Mouse (Mus musculus): ENCODE data around the gene Arhgap15. TPM values are rescaled to one million over a fixed set of nuclear protein-coding genes. Genes with fewer than 3 reads are reported as not detected.
A peak's percentile ranks its signal among the peaks of the same experiment; 100 is the strongest.

Arhgap15 gene
- polyA plus RNA-seq, 1 experiment from 2014 or later: 0.38 TPM

DNA sequence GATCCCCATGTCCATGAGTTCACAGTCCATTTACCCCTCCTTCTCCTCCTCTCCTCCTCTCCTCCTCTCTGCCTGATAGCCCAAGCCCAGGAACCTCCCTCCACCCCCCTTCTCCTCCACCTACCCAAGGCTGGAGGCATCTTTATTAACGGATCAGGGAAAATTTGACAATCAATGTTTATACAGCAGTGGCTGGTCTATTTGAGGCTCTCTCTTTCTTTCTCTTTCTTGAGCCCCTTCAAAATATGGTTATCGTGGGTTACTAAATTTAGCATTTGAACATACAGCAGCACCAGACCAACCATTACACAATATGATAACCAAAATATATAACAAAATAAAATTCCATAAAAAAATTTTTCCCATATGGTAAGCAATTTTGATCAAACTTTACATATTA is 335.8 kb downstream of the Arhgap15 start:
- DNase-seq (ENCODE audit: low spot score): no peak
- Histone ChIP-seq H3K27me3 (ENCODE audit: insufficient read depth, poor library complexity, severe bottlenecking) (no peaks in the 10 kb centered on the region), H3K4me1 (no peaks in the 10 kb centered on the region), H3K4me3 (no peak overlapping the region), H3K9me3 (no peaks in the 10 kb centered on the region), H3K27ac (no peak overlapping the region), H3K36me3 (no peaks in the 10 kb centered on the region)
- WGBS: 59% methylated on average over 2 of the region's 2 CpGs

DNA sequence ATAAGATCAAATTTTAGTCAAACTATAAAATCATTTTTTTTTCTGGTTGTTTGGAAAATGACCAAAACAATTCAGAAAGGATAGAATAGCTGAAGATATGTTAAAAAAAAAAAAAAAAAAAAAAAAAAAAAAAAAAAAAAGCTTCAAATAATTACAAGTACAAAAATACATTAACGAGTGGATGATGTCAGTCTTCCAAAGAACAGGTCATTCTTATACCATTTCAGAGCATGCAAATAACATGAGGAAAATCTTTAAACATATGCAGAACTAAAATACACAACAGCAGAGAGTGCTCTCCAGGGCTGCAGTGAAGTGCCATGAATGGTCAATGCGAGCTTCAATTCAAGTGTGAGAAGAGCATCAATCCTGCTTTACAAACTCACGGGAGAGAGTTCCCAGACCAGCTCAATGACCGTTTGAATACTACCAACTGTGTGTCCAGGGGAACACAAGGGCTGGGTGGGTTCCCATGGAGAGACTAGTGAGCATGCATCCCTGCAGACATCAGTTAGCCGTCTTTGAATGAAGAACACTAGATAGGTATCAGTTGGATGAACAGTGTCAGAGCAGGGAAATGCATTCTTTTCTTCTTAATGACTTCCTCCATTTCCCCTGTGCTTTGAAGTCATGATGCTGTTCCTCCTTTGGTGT is 337.9 kb downstream of the Arhgap15 start:
- Histone ChIP-seq H3K4me1 (no peaks in the 10 kb centered on the region), H3K4me3 (no peak overlapping the region), H3K9me3 (no peaks in the 10 kb centered on the region), H3K36me3 (no peaks in the 10 kb centered on the region), H3K27ac (no peak overlapping the region), H3K27me3 (ENCODE audit: insufficient read depth, poor library complexity, severe bottlenecking) (no peaks in the 10 kb centered on the region)
- DNase-seq (ENCODE audit: low spot score): no peak
- WGBS: 61% methylated on average over 5 of the region's 5 CpGs

DNA sequence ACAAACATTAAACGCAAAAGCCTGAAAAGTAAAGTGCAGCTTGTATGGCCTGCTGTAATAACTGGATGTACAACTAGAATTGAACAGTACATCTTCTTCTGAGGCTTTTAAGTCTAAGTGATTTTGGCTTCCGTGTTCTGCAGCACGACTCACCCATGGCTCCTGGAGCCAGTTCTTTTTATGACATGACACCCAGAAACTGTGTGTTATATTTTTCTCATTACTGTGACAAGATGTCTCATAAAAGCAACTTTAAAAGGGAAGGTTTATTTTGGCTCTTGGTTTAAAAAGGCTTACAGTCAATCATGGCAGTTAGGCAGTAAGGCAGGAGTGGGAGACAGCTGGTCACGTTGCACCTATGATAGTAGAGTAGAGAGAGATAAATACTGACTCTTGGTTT is 349.9 kb downstream of the Arhgap15 start:
- Histone ChIP-seq H3K9me3 (no peaks in the 10 kb centered on the region), H3K36me3 (no peaks in the 10 kb centered on the region), H3K27me3 (ENCODE audit: insufficient read depth, poor library complexity, severe bottlenecking) (no peaks in the 10 kb centered on the region), H3K27ac (no peak overlapping the region), H3K4me1 (no peaks in the 10 kb centered on the region), H3K4me3 (no peak overlapping the region)
- WGBS: 85% methylated on average over 4 of the region's 4 CpGs
- DNase-seq (ENCODE audit: low spot score): no peak

DNA sequence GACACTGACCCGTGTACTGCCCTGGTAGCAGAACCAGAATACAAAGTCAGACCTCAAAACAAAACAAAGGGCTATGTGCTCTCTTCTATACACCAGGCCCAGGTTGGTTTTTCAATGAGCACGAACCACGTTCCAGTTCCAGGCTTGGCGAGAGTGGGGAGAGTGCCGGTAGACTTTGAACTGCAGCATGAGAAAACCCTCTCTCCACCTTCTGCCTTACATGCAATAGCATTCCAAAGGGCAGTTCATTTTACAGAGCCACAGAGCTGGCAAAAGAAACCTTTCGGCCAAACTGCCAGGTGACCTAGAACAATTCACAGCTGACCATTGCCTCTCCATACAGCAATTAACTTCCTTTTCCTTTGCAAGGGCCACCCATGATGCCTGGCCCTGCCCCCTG is 353.7 kb downstream of the Arhgap15 start:
- H3K4me3 ChIP-seq: no peak overlapping the region
- H3K9me3 ChIP-seq: no peaks in the 10 kb centered on the region
- no peak for DNase-seq (ENCODE audit: low spot score)
- no peaks in the 10 kb centered on the region for H3K36me3 ChIP-seq
- no peak overlapping the region for H3K27ac ChIP-seq
- H3K27me3 ChIP-seq (ENCODE audit: insufficient read depth, poor library complexity, severe bottlenecking): no peaks in the 10 kb centered on the region
- 80% methylated on average over 6 of the region's 6 CpGs for WGBS
- peaks cover 9% of the 10 kb centered on the region for H3K4me1 ChIP-seq

DNA sequence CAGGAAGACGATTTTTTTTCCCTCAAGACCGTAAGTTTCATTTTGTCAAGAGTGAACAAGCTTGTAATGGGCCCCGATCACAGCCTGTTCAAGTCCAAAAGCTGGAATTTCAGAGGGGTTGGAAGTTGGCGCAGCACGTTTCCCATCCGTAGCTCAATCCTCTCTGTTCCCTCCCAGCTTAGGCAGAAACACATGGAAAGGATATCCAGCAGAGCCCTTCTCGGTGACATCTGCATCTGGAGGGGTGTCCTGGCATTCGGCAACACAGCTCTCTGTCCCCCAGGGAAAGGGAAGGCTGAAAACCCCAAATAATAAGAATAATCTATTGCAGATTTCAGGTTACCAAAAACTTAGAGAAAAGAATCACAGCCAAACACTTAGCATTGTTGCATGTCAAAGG is 354.7 kb downstream of the Arhgap15 start:
- H3K27ac ChIP-seq: no peak overlapping the region
- 79% methylated on average over 8 of the region's 8 CpGs for WGBS
- no peak overlapping the region for H3K4me3 ChIP-seq
- H3K4me1 ChIP-seq: peaks cover 9% of the 10 kb centered on the region
- no peak for DNase-seq (ENCODE audit: low spot score)
- no peaks in the 10 kb centered on the region for H3K36me3 ChIP-seq
- H3K9me3 ChIP-seq: no peaks in the 10 kb centered on the region
- no peaks in the 10 kb centered on the region for H3K27me3 ChIP-seq (ENCODE audit: insufficient read depth, poor library complexity, severe bottlenecking)

DNA sequence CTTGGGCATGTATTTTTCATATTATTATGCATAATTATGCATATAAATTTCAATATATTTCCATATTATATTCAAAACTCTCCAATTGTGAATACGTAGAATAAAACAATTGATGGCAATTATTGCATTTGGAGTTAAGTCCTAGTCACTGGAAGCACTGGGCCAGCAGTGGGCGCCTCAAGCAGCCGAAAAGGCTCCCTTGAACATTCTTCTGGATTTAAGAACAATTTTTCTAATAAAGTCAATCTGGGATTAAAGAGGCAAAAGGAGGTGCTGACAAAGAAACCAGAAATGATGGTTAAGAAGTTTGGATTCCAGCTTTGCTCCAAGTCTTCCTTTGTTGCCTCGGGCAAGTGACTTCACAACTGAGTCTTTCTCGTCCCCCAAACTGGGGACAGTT is 355.1 kb downstream of the Arhgap15 start:
- no peaks in the 10 kb centered on the region for H3K27me3 ChIP-seq (ENCODE audit: insufficient read depth, poor library complexity, severe bottlenecking)
- H3K9me3 ChIP-seq: no peaks in the 10 kb centered on the region
- H3K27ac ChIP-seq: no peak overlapping the region
- no peaks in the 10 kb centered on the region for H3K36me3 ChIP-seq
- no peak for DNase-seq (ENCODE audit: low spot score)
- no peak overlapping the region for H3K4me3 ChIP-seq
- peaks cover 9% of the 10 kb centered on the region for H3K4me1 ChIP-seq
- 88% methylated on average over 5 of the region's 5 CpGs for WGBS

GRCm38 (mm10) chr2:44104282-44105197 is 355.9 kb downstream of the Arhgap15 start:
- H3K9me3 ChIP-seq: no peaks in the 10 kb centered on the region
- no peak for DNase-seq (ENCODE audit: low spot score)
- H3K27me3 ChIP-seq (ENCODE audit: insufficient read depth, poor library complexity, severe bottlenecking): no peaks in the 10 kb centered on the region
- peaks cover 9% of the 10 kb centered on the region for H3K4me1 ChIP-seq
- 52% methylated on average over 22 of the region's 22 CpGs for WGBS
- no peak overlapping the region for H3K4me3 ChIP-seq
- H3K36me3 ChIP-seq: no peaks in the 10 kb centered on the region
- peak overlapping the region; percentile 56 for H3K27ac ChIP-seq

DNA sequence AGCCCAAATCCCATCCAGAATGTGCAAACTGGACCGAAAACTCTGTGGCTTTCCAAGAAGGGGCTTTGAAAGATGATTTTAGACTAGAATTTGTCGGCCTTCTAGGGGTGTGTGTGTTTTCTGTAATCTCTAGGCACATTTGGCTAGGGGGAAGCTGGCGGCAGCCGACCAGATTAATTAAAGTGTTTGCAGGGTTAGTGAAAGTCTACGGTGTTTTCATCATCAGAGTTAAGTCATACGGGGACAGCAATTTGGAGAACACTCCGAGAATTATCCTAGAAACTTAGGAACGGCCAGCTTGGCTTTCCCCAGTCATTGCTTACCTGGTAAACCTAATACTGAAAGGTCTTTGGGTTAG is 356.6 kb downstream of the Arhgap15 start:
- 66% methylated on average over 8 of the region's 8 CpGs for WGBS
- Histone ChIP-seq H3K4me1 (peaks cover 9% of the 10 kb centered on the region), H3K27ac (peak overlapping the region; percentile 56), H3K9me3 (no peaks in the 10 kb centered on the region), H3K36me3 (no peaks in the 10 kb centered on the region), H3K4me3 (no peak overlapping the region), H3K27me3 (ENCODE audit: insufficient read depth, poor library complexity, severe bottlenecking) (no peaks in the 10 kb centered on the region)
- no peak for DNase-seq (ENCODE audit: low spot score)

DNA sequence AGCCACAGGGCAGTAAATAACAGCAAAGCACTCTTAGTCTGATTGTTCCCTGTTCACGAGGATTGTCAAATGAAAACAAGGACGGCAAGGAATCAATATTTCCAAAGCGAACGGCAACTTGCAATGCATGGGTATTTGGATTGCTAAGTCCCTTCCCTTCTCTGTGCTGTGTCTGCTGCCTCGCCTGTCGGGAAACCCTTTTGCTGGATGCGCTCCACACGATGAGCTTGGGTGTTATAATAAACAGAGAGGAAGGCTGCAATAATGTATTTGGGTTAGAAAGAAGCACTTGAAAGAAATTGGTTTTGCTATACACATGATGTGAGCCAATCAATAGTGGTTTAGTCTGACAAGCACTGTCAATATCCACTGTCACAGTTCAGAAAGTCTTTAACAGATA is 357.7 kb downstream of the Arhgap15 start:
- no peak for DNase-seq (ENCODE audit: low spot score)
- Histone ChIP-seq H3K4me3 (no peak overlapping the region), H3K9me3 (no peaks in the 10 kb centered on the region), H3K27me3 (ENCODE audit: insufficient read depth, poor library complexity, severe bottlenecking) (no peaks in the 10 kb centered on the region), H3K36me3 (no peaks in the 10 kb centered on the region), H3K27ac (no peak overlapping the region), H3K4me1 (peaks cover 9% of the 10 kb centered on the region)
- 81% methylated on average over 8 of the region's 8 CpGs for WGBS

DNA sequence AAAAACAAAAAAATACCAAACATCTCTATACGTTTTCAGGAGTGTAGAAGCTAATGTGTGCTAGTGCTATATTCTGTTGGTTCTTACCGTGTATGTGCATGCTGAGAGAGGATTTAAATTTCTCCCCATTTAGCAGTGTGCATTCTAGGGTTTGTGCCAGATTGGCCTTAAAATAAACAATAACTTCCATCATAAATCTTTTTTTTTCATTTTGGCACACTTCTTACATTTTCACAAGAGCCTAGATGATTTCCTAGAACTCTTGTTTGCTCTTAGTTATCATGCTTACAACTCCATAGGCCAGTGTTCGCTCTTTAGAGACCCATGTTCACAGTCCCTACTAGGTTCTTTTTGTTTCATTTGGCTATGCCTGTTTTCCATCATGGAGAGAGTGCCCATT is 362.7 kb downstream of the Arhgap15 start:
- H3K36me3 ChIP-seq: no peaks in the 10 kb centered on the region
- no peaks in the 10 kb centered on the region for H3K27me3 ChIP-seq (ENCODE audit: insufficient read depth, poor library complexity, severe bottlenecking)
- H3K9me3 ChIP-seq: no peaks in the 10 kb centered on the region
- H3K27ac ChIP-seq: no peak overlapping the region
- H3K4me1 ChIP-seq: no peaks in the 10 kb centered on the region
- H3K4me3 ChIP-seq: no peak overlapping the region
- WGBS: 85% methylated on average over 3 of the region's 3 CpGs
- DNase-seq (ENCODE audit: low spot score): no peak

GRCm38 (mm10) chr2:44112990-44113798 is 364.6 kb downstream of the Arhgap15 start:
- 81% methylated on average over 9 of the region's 9 CpGs for WGBS
- Histone ChIP-seq H3K4me1 (no peaks in the 10 kb centered on the region), H3K27me3 (ENCODE audit: insufficient read depth, poor library complexity, severe bottlenecking) (no peaks in the 10 kb centered on the region), H3K4me3 (no peak overlapping the region), H3K27ac (no peak overlapping the region), H3K9me3 (no peaks in the 10 kb centered on the region), H3K36me3 (no peaks in the 10 kb centered on the region)
- DNase-seq (ENCODE audit: low spot score): no peak

DNA sequence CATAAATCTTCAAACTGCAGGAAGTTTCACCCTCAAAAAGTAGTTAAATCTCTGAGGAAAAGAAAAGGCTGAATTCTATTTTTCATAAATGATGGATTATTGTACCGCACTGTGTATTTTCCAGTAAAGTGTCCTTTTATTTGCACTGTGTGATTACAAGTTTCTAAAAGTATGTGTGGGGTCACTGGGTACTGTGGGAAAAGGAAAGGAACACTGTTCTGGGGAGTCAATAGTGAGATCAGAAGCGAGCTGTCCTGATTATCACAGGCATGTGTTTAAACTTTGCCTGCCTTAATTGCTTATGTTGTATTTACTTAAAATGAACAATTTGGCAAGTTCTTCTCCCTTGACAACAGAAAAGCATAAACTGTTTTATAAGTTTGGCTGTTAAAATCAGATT is 365.7 kb downstream of the Arhgap15 start:
- Histone ChIP-seq H3K36me3 (no peaks in the 10 kb centered on the region), H3K27me3 (ENCODE audit: insufficient read depth, poor library complexity, severe bottlenecking) (no peaks in the 10 kb centered on the region), H3K27ac (no peak overlapping the region), H3K4me3 (no peak overlapping the region), H3K9me3 (no peaks in the 10 kb centered on the region), H3K4me1 (no peaks in the 10 kb centered on the region)
- no peak for DNase-seq (ENCODE audit: low spot score)
- WGBS: 70% methylated on average over 2 of the region's 2 CpGs

- no peak overlapping the region for H3K27ac ChIP-seq
- H3K36me3 ChIP-seq: no peaks in the 10 kb centered on the region
- no peaks in the 10 kb centered on the region for H3K27me3 ChIP-seq (ENCODE audit: insufficient read depth, poor library complexity, severe bottlenecking)
- H3K9me3 ChIP-seq: no peaks in the 10 kb centered on the region
- 82% methylated on average over 5 of the region's 5 CpGs for WGBS
- no peak overlapping the region for H3K4me3 ChIP-seq
- DNase-seq (ENCODE audit: low spot score): no peak
- H3K4me1 ChIP-seq: no peaks in the 10 kb centered on the region
These were observed 372.5 kb downstream of the Arhgap15 start for GRCm38 (mm10) chr2:44121162-44121561.
